Mouse (Mus musculus): ENCODE measurements around the gene Fars2.

Gene Fars2

DNA sequence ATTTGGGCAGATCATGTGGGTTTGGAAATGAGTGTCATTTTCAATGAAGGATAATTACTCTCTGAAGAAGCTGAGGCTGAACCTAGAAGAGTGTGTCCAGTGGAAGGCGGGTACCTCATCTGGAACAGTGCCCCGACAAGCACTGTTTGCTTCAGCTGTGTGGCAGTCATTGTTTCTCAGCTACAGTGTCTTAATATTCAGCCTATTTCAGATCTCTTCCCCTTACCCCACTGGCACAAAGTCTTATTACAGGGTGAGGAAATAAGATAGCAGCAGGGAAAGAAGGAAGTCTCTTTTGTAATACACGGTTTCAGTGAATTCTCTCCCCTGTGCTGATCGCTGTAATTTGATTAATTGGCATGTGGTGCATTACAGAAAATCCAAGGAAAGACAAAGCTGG, 101.1 kb downstream of the Fars2 start:
- no peak for DNase-seq (ENCODE audit: low read depth)

DNA sequence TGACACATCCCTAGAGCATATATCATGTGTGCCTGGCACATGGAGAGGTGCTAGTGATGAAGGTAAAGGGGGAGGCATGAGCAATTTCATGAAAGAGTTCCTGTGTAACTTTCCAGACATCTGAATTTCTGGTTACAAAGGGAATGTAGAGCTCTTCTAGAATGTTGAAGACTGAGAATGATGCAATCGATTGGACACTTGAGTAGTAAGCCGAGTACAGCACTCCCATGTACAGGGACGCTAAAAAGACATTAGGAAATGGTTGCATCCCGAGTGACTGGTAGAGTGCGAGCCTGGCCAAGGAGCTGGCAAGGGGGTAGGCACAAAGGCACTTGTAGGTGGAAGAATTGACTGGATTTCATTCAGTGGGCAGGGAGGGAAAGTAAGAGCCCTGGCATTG, 102.3 kb downstream of the Fars2 start:
- no peak for DNase-seq (ENCODE audit: low read depth)

DNA sequence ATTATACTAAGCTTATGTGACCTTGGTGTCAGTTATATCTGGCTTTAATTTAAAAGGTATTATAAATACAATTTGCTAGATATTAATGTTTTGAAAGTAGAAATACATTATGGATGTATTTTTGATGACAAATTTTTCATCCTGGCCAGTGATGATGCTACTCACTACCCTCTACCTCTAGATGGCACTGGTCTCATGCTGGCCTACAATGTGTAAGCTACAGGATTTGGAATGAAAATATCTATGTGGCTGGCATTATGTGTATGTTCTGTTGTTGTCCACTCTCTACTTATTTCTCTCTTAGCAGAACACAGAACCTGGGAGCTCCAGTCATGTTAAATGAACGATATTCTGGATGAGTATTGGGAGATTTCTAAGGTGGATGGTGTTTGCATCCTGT, 104.7 kb downstream of the Fars2 start:
- DNase-seq (ENCODE audit: low read depth) = peak; percentile 25

DNA sequence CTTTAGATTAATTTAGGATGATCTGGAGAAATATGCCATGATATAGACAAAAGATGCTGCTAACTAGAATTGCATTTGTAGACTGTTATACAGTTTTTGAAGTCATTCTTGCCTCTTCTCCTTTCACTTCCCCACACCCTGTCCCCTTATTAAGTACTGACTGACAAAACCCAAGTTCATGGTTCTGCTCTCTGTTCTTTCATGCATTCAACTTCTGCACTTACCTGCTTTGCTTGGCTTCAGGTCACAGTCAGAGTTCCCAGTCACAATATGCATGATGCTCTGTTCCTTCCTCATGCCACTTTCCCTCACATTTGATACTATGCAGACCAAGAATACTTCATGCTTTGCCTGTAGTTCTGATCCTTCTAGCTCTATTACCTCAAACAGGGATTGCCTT, 105.5 kb downstream of the Fars2 start:
- DNase-seq (ENCODE audit: low read depth) = no peak

DNA sequence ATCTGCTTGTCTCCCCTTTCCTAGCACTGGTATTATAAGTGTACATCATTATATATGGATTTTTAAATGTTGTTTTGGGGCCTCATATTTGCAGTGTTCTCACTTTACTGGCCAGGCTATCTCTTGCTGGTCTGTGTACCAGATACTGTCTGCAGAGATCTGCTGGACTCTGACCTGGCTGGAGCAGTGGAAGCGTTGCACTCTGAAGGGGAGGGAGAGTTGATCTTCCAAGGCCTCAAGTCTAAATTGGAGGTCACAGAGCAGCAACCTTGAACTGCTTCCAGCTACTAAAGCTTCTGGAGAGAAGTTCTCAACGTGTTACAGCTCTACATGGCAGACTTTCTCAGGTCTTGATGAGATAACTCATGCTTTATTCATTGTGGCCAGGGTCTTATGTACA, 107.2 kb downstream of the Fars2 start:
- DNase-seq (ENCODE audit: low read depth) = no peak

DNA sequence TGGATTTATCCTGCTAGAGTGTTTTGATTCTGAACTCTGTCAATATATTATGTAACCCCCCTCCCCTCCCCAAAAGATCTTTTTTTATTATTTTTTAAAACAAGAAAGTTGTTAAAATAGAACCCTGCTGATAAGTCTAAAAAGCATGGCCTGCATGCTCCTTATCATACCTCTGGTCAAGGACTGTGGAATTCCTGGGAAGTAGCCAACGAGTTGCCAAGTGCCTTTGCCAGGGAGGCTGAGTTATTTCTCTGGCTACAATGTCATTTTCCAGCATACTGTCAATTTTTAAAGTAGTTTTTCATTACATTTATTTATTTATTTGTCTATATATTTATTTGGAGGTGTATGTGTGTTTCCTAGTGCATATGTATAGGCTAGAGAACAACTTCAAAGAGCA, 125.0 kb downstream of the Fars2 start:
- DNase-seq (ENCODE audit: low read depth) = no peak

DNA sequence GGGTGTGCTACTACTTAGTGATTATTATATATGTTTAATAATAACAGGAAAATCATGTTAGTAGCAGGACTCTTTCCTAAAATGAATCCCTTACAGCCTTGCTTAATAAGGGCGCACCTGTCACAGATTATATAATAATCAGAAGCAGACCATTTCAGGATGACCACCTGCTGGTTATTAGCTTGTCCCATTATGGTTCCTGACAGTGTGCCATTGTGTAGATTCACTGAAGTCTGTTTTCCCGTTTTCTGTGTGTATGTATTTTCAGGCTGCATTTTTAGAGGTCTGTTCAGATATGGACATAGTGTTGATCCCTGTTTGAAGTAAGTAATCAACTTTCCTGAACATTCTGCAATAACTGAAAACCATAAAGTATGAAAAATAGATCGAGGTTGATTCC, 136.7 kb downstream of the Fars2 start:
- DNase-seq (ENCODE audit: low read depth) = no peak

DNA sequence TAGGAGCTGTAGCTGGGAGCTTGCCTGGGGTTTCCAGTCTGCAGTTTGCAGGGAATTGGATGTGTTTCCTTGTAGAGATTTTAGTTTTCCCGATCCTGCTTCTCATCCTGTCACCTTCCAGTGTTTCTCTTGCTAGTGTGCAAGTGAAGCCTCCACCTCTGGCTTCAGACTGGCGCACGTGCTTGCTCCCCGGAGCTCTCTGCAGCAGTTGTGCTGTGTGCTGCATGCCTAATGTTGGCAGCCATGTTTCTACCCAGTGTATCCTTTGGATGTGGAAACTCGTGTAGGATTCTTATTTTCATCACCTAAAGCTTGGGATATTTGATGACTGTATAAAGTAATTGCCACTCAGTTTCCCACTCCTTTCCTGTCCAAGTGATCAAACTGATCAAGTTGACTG, 140.0 kb downstream of the Fars2 start:
- DNase-seq (ENCODE audit: low read depth) = no peak

DNA sequence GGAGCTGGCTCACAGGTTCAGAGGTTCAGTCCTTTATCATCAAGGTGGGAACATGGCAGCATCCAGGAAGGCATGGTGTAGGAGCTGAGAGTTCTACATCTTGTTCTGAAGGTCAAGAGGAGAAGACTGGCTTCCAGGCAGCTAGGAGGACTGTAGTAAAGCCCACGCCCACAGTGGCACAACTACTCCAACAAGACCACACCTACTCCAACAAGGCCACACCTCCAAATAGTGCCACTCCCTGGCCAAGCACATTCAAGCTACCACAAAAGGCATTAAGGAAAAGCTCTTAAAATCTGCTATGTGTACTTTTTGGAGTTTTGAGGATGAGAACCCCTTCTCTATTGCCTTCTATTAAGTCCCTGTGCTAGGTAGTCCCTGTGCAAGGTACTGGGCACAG, 142.5 kb downstream of the Fars2 start:
- no peak for DNase-seq (ENCODE audit: low read depth)

DNA sequence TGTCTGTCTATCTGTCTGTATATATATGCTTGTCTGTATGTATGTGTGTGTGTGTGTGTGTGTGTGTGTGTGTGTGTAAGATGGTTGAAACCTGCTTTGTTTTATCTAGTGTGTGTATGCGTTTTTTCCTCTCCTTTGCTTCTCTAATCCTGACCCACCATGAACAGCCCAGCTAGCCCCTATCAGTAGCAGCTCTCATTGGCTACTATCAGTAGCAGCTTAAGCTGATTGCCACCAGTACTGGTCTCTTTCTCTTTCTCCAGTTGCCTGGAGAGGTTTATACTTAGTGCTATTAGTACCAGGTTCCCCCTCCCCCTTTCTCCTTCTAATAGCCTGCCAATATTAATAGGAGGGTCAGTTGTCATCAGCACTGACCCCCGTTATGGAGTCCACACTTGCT, 144.1 kb downstream of the Fars2 start:
- no peak for DNase-seq (ENCODE audit: low read depth)

DNA sequence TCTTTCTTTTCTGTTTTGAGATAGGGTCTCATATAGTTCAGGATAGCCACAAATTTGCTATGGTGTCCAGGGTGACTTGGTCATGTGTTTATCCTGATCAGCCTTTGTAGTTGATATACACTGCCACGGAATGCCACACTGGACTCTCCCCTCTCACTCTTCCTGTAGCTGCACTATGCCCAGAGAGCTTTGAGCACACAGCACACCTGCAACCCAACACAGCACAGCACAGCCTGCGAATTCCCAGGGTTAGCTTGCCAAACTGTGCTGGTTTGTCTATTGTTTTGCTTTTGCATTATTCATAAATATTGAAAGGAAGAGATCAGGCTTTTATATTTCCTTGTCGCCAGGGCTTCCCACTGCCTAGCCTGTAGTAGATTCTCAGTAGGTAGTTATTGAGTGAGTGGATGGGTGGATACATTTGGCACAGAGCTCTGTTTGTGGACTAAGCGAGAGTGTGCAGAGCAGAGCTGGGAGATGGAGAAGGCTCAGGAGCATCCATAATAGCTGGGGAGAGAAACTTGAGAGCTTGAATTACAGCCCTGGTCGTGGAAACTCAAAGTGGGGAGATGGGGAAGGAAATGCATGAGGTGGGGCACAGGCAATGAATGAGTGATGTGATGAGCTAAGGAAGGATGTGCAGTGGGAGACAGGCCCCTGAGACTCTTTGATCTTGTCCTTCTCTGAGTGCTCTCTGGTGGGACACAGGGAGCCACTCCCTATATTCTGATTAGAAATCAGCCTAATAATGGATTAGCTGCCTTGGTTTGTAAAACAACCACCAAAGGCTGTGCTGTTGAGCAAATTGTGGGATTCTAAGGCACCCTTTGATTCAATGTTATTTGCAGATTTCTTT, 146.3 kb downstream of the Fars2 start:
- no peak for DNase-seq (ENCODE audit: low read depth)

DNA sequence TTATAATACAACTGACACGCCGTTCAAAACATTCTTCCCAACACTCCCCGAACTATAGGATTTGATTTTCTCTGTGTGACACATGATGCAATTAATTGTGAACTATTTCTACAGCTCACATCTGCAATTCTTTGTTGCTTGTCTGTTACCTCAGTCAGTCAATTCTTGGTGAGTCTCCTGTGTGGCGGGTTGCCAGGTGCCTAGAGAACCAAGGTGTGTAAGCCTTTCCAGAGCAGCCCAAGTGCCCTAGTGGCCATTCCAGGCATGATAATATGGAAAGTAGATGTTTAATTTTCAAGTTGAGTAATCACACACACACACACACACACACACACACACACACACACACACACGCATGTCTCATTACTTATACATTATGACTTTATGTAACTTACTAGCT, 147.2 kb downstream of the Fars2 start:
- peak; percentile 3 for DNase-seq (ENCODE audit: low read depth)

DNA sequence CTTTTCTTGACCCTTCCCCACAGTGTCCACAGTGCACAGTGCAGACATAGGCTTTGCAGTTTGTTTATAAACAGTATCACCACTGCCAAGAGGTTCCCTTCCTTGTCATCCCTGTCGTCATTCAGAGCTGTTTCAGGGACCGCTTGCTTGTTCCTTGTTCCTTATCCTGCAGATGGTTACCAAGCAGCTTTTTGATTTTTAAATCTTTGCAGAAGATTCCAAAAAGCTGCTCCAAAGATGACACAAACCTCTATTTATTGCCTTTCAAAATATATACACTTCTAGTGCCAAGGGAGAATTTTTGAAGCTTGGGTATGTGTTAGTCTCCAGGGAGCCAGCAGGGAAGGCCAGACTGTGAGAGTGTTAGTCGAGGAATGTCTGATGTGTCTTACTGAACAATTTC, 148.1 kb downstream of the Fars2 start:
- peak; percentile 16 for DNase-seq (ENCODE audit: low read depth)

DNA sequence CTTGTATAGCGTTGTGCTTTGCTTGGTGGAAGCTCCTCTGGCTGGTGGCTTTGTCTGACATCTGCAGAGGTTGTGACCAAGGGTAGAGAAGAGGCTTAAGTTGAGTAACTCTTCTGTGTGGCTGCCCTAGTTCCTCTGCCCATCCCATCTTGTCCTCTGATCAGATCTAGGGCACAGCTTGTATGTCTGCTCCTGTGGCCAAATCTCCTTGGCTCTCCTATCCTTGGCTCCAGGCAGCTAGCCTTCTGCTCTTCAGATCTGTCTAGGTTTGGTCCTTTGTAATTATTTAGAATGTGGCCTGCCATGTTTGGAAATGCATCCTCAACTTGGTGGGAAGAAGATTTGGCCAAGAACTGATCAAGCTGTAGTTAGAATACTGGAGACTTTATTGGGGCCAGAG, 150.2 kb downstream of the Fars2 start:
- no peak for DNase-seq (ENCODE audit: low read depth)

DNA sequence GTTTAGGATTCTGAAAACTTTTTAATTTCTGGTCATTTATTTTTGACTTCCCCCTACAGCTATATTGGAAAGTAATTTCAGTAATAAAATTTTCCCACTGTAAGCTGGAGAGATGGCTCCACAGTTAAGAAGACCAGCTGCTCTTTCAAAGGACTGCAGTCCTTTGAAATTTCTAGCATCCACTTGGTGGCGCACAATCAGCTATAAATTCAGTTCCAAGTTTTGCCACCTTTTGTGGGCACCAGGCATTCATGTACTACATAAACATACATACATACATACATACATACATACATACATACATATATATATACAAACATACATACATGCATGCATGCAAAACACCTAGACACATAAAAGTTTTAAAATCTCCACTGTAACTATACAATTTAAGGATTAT, 153.7 kb downstream of the Fars2 start:
- no peak for DNase-seq (ENCODE audit: low read depth)

DNA sequence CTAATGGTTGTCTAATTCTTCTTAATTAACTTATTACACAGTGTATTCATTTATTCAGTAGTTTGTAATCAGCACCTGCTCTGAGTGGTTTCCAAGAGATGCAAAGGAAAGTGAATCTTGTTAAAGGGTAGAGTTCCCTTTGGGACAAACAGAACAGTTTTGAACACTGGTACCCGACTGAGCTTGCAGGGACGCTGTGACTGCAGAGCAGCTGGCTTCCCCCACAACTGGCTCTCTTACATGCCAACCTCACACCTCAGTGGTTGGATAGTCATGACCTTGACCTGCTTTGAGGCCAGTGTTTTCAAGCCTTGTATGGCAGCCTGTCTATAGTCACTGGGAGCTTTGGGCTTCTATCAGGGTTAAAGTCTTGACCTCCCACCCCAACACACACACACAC, 156.3 kb downstream of the Fars2 start:
- no peak for DNase-seq (ENCODE audit: low read depth)

DNA sequence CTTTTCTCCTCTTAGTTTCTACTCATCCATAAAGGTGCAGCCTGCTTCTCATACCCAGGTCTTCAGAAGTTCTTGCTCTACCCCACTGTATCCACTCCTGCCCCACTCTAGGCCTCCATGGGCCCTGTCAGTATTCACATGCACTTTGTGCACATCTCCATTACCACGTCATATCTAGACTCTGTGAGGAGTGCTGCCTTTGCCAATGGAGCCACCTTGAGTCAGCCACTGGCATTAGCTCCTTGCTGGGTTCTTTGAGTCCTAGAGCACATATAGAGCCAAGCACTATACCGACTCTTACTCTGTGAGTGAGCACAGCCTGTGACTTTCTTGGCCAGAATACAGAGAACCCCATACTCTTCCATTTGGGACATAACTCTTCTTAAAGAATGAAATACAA, 159.0 kb downstream of the Fars2 start:
- peak; percentile 9 for DNase-seq (ENCODE audit: low read depth)

DNA sequence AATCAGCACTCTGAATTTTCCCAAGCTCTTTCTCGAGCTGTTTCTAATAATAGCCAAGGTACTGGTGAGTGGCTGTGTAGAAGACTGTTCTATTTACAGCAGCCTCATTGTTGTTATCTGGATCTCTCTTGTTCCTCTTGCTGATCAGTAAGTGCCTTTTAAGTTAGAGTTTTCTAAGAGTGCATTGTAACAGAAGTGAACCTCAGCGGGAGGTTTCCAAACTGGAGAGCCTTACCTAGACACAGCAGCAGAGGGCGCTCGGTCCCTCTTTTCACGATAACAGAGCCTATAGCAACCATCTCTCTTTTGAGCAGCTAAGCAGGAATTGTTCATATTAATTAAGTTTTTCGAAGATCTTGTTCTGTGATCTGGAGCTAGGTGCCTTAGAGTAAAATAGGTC, 164.8 kb downstream of the Fars2 start:
- DNase-seq (ENCODE audit: low read depth) = peak; percentile 88

DNA sequence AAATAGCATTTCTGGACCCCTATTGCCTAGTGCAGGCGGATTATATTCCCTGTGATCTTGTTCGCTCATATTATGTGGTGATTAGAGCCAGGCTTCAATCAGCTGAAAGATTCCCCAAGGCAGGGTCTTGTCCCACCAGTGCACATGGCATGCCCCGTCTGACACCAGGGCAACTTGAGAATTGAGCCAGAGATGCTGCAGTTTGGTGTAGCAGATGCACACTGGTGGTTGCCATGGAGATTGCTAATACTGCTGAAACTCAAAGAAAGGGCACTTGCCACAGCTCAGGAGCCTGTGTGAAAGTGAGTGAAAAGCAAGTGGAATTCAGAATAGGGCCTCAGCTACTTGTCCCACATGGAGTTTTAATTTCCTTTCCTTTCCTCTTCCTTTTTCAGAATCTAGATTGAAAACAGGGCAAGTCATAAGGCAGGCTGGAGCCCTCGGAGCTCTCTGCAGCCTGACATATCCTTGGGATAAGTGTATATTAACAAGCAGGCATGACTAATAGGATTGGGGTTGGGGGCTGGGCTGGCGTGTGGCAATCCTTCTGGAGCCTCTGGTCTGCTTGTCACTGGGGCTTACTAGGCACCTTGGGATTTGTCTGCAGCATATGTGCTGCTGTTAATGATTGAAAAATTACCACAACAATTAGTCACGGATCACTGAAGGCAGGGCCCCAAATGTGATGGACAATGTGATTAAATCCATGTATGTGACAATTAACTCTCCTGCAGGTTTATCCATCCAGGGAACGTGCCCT, 165.8 kb downstream of the Fars2 start:
- peak; percentile 72 for DNase-seq (ENCODE audit: low read depth)

DNA sequence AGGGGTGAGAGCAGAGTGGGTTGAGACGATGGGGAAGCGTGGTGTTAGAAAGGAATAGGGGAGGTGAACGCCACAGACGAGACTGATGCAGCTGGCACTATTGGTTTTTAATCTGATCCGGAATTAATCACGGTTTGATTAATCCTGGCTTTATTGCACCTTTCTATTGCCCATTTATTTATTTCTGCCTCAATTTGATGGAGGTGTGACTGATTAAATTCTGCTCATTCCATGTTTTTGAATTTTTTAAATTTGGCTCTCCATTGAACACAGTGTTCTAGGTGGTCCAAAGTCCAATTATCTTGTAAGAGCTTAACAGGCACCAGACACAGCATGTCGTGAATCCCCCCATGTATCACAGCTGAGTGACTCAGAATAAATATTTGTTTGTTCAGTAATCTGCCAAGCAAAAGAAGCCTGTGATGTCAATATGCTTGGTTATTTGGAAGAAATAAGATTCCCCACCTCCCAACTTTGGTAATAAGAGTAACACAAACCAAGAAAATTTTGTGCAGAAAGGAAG, 166.4 kb downstream of the Fars2 start:
- no peak for DNase-seq (ENCODE audit: low read depth)

DNA sequence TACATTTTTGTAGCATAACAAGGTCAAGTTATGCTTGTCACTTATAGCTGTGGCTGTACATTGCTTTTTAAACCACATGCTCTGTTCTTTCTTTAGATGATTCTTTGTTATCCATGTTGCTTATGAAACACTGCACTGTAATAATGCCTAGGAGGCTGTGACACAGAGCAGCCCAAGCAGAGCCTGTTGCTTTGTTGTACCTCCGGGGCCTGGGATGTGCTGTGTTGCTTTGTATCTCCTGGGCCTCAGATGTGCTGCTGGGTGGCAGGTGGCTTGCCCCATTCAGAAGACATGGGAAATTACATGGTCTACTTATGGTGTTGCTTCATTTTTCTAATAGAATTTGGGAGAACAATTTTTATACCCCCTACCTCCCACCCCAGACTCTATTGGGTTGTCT, 166.9 kb downstream of the Fars2 start:
- no peak for DNase-seq (ENCODE audit: low read depth)

DNA sequence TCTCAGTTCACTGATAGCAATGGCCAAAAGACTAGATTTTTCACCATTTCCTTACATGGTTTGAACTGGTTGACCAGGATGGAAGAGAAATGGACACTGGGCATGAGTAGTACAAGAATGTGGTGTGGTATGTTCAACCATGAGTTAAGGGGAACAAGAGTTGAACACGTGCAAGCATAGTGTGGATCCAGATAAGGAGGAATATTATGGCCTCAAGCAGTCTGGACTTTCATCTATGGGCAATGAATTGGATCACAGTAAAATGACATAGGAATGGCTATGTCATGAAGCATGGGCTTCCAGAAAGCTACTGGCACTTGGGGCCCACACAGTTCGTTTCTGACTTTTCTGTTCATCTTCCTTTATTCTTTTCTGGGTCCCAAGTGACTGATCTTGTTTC, 168.0 kb downstream of the Fars2 start:
- no peak for DNase-seq (ENCODE audit: low read depth)

DNA sequence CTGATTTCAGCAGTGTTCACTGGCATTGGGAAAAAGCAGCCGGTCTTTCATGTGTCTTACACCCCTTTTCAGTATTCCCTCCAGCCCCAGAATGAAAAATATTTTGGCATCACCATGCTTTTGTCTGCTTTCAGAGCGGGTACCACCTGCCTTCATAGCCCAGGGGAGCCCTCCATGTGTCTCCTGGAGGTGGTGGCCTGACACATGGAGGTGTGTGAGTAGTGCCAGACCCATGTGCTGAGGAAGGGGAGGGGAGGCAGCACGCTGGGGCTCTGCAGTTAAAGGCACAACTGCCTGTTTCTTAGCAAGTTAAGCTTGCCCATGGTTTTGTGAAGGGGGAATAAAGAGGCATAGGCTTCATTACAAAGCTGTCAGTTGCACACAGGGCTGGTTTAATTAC, 176.3 kb downstream of the Fars2 start:
- no peak for DNase-seq (ENCODE audit: low read depth)

All from NIH3T3 (cell line).